Mouse (Mus musculus): ENCODE data around the gene Asns. TPM values are rescaled to one million over a fixed set of nuclear protein-coding genes. Genes with fewer than 3 reads are reported as not detected.
"Not testable (repeated sequence)": the region's sequence is repeated elsewhere in the genome, so short reads cannot be mapped to it uniquely, and the experiment has no call there.

The Asns gene
- total and polyA plus RNA-seq, 2 experiments from 2014 or later, result 8.7 to 16.3 TPM

DNA sequence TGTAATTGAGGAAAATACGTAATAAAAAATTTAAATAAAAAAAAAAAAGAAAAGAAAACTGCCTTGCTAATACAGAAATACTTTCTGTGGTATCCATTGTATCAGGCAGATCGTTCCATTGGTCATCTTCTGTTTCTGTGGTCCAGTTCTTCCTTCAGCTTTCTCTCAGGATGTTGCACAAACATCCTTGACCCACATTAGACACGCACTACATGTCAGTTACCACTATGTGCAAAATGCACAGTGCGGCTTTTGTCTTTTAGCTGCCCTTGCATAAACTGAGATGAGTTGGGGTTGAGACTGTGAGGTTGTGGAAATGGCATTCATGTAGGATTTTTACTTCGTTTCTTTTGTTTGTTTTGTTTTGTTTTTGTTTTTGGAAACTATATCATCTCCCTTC lies 24.7 kb downstream of the Asns start:
- Histone ChIP-seq H3K4me1 (ENCODE audit: control insufficient read depth, insufficient read depth) (no peaks in the 10 kb centered on the region), H3K4me2 (ENCODE audit: low read depth, low read length) (no peak overlapping the region), H3K4me3 (ENCODE audit: low read depth, low read length) (no peak overlapping the region), H3K9me3 (replicated peaks; ENCODE audit: control insufficient read depth, low read length) (no peaks in the 10 kb centered on the region), H3K27ac (ENCODE audit: low read depth) (no peak overlapping the region), H3K36me3 (replicated peaks; ENCODE audit: control insufficient read depth, insufficient read depth, low read length) (no peaks in the 10 kb centered on the region), H3K9ac (replicated peaks; ENCODE audit: low read depth, low read length) (no peak overlapping the region), H3K27me3 (ENCODE audit: control insufficient read depth, insufficient read depth, low read length) (no peaks in the 10 kb centered on the region)
- DNase-seq (ENCODE audit: low spot score) (no peak), ATAC-seq (ENCODE audit: insufficient read depth, low read depth) (no peak)
- WGBS, result 75% methylated on average over 5 of the region's 5 CpGs
- TF ChIP-seq EP300 (IDR thresholded peaks at IDR 0.05; ENCODE audit: low read depth) (no peak), CTCF (IDR thresholded peaks at IDR 0.05; ENCODE audit: low read depth) (no peak)

DNA sequence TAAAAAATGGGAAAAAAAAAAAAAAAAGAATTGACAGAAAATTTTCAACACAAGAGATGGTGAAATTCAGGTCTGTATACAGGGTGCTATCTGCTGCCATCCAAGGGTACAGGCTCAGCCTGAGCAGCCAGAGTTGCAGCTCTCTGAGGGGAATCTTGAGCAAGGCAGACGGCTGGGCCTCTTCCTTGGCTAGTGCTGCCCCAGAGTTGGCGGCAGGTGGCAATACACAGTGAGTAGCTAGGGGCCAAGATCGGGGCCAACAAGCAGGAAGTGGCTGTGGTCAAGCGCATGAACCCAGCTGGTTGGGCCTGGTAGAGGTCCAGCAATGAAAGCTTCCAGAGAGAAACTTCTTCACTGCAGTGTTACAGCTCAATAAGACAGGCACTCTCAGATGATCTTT lies 27.2 kb downstream of the Asns start:
- DNase-seq (ENCODE audit: low spot score); ATAC-seq (ENCODE audit: insufficient read depth, low read depth); H3K27me3 ChIP-seq (ENCODE audit: control insufficient read depth, insufficient read depth, low read length); H3K9me3 ChIP-seq (replicated peaks; ENCODE audit: control insufficient read depth, low read length); H3K4me2 ChIP-seq (ENCODE audit: low read depth, low read length); H3K4me3 ChIP-seq (ENCODE audit: low read depth, low read length); H3K4me1 ChIP-seq (ENCODE audit: control insufficient read depth, insufficient read depth); H3K27ac ChIP-seq (ENCODE audit: low read depth); H3K9ac ChIP-seq (replicated peaks; ENCODE audit: low read depth, low read length); H3K36me3 ChIP-seq (replicated peaks; ENCODE audit: control insufficient read depth, insufficient read depth, low read length): not testable (repeated sequence)
- WGBS, result 87% methylated on average over 3 of the region's 4 CpGs

DNA sequence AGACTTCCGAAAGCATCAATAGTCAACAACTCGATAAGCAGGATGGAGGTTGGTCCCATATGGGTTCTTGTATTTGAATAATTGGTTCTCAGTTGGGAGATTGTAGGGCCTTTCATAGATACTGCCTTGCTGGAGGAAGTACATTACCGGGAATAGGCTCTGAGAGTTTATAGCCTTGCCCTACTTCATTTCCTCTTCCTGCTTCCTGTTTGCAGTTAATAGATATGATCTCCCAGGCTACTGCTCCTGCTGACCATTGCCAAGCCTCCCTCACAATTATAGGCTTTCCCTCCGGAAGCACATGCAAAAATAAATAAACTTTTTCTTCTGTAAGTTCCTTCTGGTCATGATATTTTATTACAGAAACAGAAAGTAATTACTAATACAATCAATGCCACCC lies 31.6 kb downstream of the Asns start:
- Histone ChIP-seq H3K9ac (replicated peaks; ENCODE audit: low read depth, low read length) (no peak overlapping the region), H3K4me3 (ENCODE audit: low read depth, low read length) (no peak overlapping the region), H3K27ac (ENCODE audit: low read depth) (peak overlapping the region; percentile 47), H3K4me1 (ENCODE audit: control insufficient read depth, insufficient read depth) (no peaks in the 10 kb centered on the region), H3K4me2 (ENCODE audit: low read depth, low read length) (no peak overlapping the region), H3K27me3 (ENCODE audit: control insufficient read depth, insufficient read depth, low read length) (no peaks in the 10 kb centered on the region), H3K9me3 (replicated peaks; ENCODE audit: control insufficient read depth, low read length) (no peaks in the 10 kb centered on the region), H3K36me3 (replicated peaks; ENCODE audit: control insufficient read depth, insufficient read depth, low read length) (no peaks in the 10 kb centered on the region)
- TF ChIP-seq CTCF (IDR thresholded peaks at IDR 0.05; ENCODE audit: low read depth) (no peak), EP300 (IDR thresholded peaks at IDR 0.05; ENCODE audit: low read depth) (peak; percentile 43; the same call in 1 of the 2 replicates)
- ATAC-seq (ENCODE audit: insufficient read depth, low read depth) (no peak), DNase-seq (ENCODE audit: low spot score) (no peak)
- WGBS, result 48% methylated on average over 4 of the region's 4 CpGs

DNA sequence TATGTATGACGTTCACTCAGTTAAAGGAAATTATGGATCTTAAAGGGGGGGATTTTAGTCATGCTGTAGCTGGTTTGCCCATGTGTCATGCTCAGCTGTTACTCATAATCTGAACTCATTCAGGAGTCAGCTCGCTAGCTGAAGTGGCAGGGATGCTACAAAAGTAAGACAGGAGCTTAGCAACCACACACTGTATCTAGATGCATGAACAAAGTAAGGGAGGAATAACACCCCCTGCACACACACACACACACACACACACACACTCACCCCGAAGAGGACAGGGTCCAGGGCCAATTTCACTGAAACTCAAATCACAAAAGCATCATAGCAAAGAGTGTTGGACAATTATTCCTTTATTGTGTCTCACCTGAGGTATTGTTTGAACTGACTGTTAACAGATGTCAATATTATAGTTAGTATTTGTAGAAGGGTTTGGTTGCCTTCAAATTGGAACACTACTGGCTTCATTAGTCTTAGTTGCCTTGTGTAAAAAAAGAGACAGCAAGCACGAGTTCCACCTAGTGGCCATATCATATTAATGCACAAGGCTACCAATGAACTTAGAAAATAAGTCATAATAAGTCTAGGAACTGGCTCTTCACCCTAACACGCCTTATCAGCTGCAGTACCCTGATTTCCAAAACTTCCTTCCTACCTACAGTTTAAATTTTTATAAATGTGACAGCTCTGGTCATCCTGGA lies 32.5 kb downstream of the Asns start:
- ATAC-seq (ENCODE audit: insufficient read depth, low read depth) (no peak), DNase-seq (ENCODE audit: low spot score) (peak; percentile 46)
- Histone ChIP-seq H3K27me3 (ENCODE audit: control insufficient read depth, insufficient read depth, low read length) (no peaks in the 10 kb centered on the region), H3K4me3 (ENCODE audit: low read depth, low read length) (no peak overlapping the region), H3K4me2 (ENCODE audit: low read depth, low read length) (no peak overlapping the region), H3K4me1 (ENCODE audit: control insufficient read depth, insufficient read depth) (no peaks in the 10 kb centered on the region), H3K36me3 (replicated peaks; ENCODE audit: control insufficient read depth, insufficient read depth, low read length) (no peaks in the 10 kb centered on the region), H3K27ac (ENCODE audit: low read depth) (peak overlapping the region; percentile 47; the same call in 1 of the 2 replicates), H3K9ac (replicated peaks; ENCODE audit: low read depth, low read length) (no peak overlapping the region), H3K9me3 (replicated peaks; ENCODE audit: control insufficient read depth, low read length) (no peaks in the 10 kb centered on the region)
- TF ChIP-seq CTCF (IDR thresholded peaks at IDR 0.05; ENCODE audit: low read depth) (peak; percentile 66), EP300 (IDR thresholded peaks at IDR 0.05; ENCODE audit: low read depth) (no peak)
- 62% methylated on average over 5 of the region's 5 CpGs for WGBS

DNA sequence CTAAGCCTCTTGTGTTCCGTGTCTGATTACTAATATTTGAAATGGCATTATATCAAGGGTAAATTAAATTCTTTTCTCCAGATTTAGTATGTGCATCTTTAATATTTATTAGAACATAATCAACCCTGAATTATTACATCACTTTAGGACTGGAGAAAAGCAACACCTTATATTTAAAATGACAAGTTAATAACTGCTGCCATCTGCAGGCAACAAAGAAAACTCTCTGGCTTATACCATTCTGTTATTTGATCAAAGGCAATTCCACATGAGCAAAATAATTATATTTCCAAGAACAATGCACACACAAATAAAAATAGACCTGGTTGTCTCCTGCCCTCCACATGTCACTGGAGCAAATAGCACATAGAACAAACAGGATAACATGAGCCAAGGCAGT lies 36.5 kb downstream of the Asns start:
- no peak overlapping the region for H3K4me2 ChIP-seq (ENCODE audit: low read depth, low read length)
- H3K4me3 ChIP-seq (ENCODE audit: low read depth, low read length), result no peak overlapping the region
- H3K27me3 ChIP-seq (ENCODE audit: control insufficient read depth, insufficient read depth, low read length), result no peaks in the 10 kb centered on the region
- TF ChIP-seq CTCF (IDR thresholded peaks at IDR 0.05; ENCODE audit: low read depth) (peak; percentile 24), EP300 (IDR thresholded peaks at IDR 0.05; ENCODE audit: low read depth) (no peak)
- DNase-seq (ENCODE audit: low spot score) (no peak), ATAC-seq (ENCODE audit: insufficient read depth, low read depth) (no peak)
- H3K27ac ChIP-seq (ENCODE audit: low read depth), result no peak overlapping the region
- H3K36me3 ChIP-seq (replicated peaks; ENCODE audit: control insufficient read depth, insufficient read depth, low read length), result no peaks in the 10 kb centered on the region
- 78% methylated on average over 1 of the region's 1 CpGs for WGBS
- no peaks in the 10 kb centered on the region for H3K4me1 ChIP-seq (ENCODE audit: control insufficient read depth, insufficient read depth)
- H3K9me3 ChIP-seq (replicated peaks; ENCODE audit: control insufficient read depth, low read length), result no peaks in the 10 kb centered on the region
- H3K9ac ChIP-seq (replicated peaks; ENCODE audit: low read depth, low read length), result no peak overlapping the region

DNA sequence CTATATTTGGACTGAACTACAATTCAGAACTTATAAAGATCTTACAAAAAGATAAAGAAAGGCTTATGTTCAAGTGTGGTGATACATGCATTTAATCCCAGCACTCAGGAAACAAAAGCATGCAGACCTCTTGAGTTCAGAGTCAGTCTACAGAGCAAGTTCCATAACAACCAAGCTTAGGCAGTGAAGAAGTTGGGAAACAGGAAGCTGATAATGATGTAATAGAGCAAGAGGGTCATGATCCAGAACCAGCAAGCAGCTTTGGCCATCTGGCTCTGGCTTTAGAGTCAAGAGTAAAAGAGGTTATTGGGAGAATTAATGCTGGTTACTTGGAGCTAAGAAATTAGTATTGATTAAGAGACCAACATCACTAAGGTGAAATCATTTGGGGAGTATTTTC lies 44.6 kb downstream of the Asns start:
- H3K4me1 ChIP-seq (ENCODE audit: control insufficient read depth, insufficient read depth), result no peaks in the 10 kb centered on the region
- no peak overlapping the region for H3K4me2 ChIP-seq (ENCODE audit: low read depth, low read length)
- H3K9ac ChIP-seq (replicated peaks; ENCODE audit: low read depth, low read length), result no peak overlapping the region
- no peaks in the 10 kb centered on the region for H3K36me3 ChIP-seq (replicated peaks; ENCODE audit: control insufficient read depth, insufficient read depth, low read length)
- H3K4me3 ChIP-seq (ENCODE audit: low read depth, low read length), result no peak overlapping the region
- no peaks in the 10 kb centered on the region for H3K9me3 ChIP-seq (replicated peaks; ENCODE audit: control insufficient read depth, low read length)
- TF ChIP-seq EP300 (IDR thresholded peaks at IDR 0.05; ENCODE audit: low read depth), result no peak
- no peak for TF ChIP-seq CTCF (IDR thresholded peaks at IDR 0.05; ENCODE audit: low read depth)
- no peaks in the 10 kb centered on the region for H3K27me3 ChIP-seq (ENCODE audit: control insufficient read depth, insufficient read depth, low read length)
- no peak overlapping the region for H3K27ac ChIP-seq (ENCODE audit: low read depth)
- ATAC-seq (ENCODE audit: insufficient read depth, low read depth) (no peak), DNase-seq (ENCODE audit: low spot score) (no peak)

Other genes with a start within 250 kb of the Asns start
- not detected in 2 replicates for gene Tac1, start 138.4 kb downstream of the Asns start, total RNA-seq (2014; rRNA removed; ENCODE audit: low replicate concordance)
- gene Tac1, start 138.4 kb downstream of the Asns start, polyA plus RNA-seq (2015; fragmentation: Nextera tagmentation; extraction: Ambion mirVana), result 0.18 and 0.27 TPM in 2 replicates
- gene C1galt1, start 151.6 kb upstream of the Asns start, total RNA-seq (2014; rRNA removed; ENCODE audit: low replicate concordance), result 17.0 and 22.3 TPM in 2 replicates
- 2.3 and 2.4 TPM in 2 replicates for gene C1galt1, start 151.6 kb upstream of the Asns start, polyA plus RNA-seq (2015; fragmentation: Nextera tagmentation; extraction: Ambion mirVana)

Measured in heart, postnatal 0 days (tissue).